Mouse (Mus musculus) C2C12 (cell line): Measurements from ENCODE around the gene Zfp638. TPM values are rescaled to one million over a fixed set of nuclear protein-coding genes. Genes with fewer than 3 reads are reported as not detected.
"Not testable (repeated sequence)": the region's sequence is repeated elsewhere in the genome, so short reads cannot be mapped to it uniquely, and the experiment has no call there.

ENCODE experiments used
- H3K27me3 ChIP-seq: one replicate; pipeline ENCODE4 v1.6.1; 2011; ENCODE audit not compliant: control insufficient read depth, insufficient read depth, insufficient read length
- H3K36me3 ChIP-seq: one replicate; pipeline ENCODE4 v1.6.1; 2011; ENCODE audit not compliant: control insufficient read depth, insufficient read depth
- H3K4me3 ChIP-seq: one replicate; pipeline ENCODE4 v1.5.1; 2011; ENCODE audit warnings: mild to moderate bottlenecking, control low read depth; ENCODE audit not compliant: poor library complexity, insufficient read depth, severe bottlenecking
- H3K79me2 ChIP-seq: one replicate; pipeline ENCODE4 v1.6.1; 2011; ENCODE audit not compliant: control insufficient read depth, insufficient read depth
- H3K79me3 ChIP-seq: one replicate; pipeline ENCODE4 v1.6.1; 2011; ENCODE audit warnings: low read depth, control low read depth
- H3ac ChIP-seq: one replicate; pipeline ENCODE3; 2011; ENCODE audit warnings: low read depth; ENCODE audit not compliant: control insufficient read depth, insufficient read length
- CEBPB ChIP-seq: IDR thresholded peaks from one replicate; pipeline ENCODE4 v1.6.1; 2011; ENCODE audit warnings: low read depth, mild to moderate bottlenecking, control low read depth, moderate library complexity
- CTCF ChIP-seq: IDR thresholded peaks from one replicate; pipeline ENCODE4 v1.5.1; 2011; ENCODE audit not compliant: control insufficient read depth, insufficient read depth, insufficient read length
- FOSL1 ChIP-seq: IDR thresholded peaks from one replicate; pipeline ENCODE4 v1.8.0; 2011; ENCODE audit warnings: mild to moderate bottlenecking, low read length; ENCODE audit not compliant: poor library complexity, insufficient read depth, severe bottlenecking
- MAX ChIP-seq: IDR thresholded peaks from one replicate; pipeline ENCODE4 v1.6.1; 2011; ENCODE audit warnings: mild to moderate bottlenecking, control low read depth
- MYOD1 ChIP-seq: IDR thresholded peaks from one replicate; pipeline ENCODE4 v1.6.1; 2011; ENCODE audit warnings: low read depth; ENCODE audit not compliant: control insufficient read depth, insufficient read length
- MYOG ChIP-seq: IDR thresholded peaks from one replicate; pipeline ENCODE4 v1.6.1; 2011; ENCODE audit not compliant: control insufficient read depth, insufficient read length; ENCODE audit errors: extremely low read depth
- USF1 ChIP-seq: IDR thresholded peaks from one replicate; pipeline ENCODE4 v1.6.1; 2011; ENCODE audit warnings: low read depth, mild to moderate bottlenecking, control low read depth, moderate library complexity
- polyA plus RNA-seq: library from polyadenylated mRNA; unstranded; fragments of >200 nt; fragmentation: generic; extraction: Trizol; gene quantifications from one replicate; pipeline ENCODE4 v1.2.1, GENCODE M21; 2012; ENCODE audit warnings: missing spikeins

Zfp638 gene
- polyA plus RNA-seq, 1 experiment, result 7.0 TPM

- no peak overlapping the region for H3K4me3 ChIP-seq
- no peak overlapping the region for H3ac ChIP-seq
- no peaks in the 10 kb centered on the region for H3K27me3 ChIP-seq
- H3K79me2 ChIP-seq, result no peaks in the 10 kb centered on the region
- no peaks in the 10 kb centered on the region for H3K36me3 ChIP-seq
- TF ChIP-seq CEBPB (no peak), MYOG (no peak), MYOD1 (no peak), USF1 (no peak), FOSL1 (no peak), MAX (no peak), CTCF (no peak)
- H3K79me3 ChIP-seq, result no peaks in the 10 kb centered on the region
Observed at GRCm38 (mm10) chr6:84028791-84029190, 161.9 kb downstream of the Zfp638 start.

GRCm38 (mm10) chr6:84029775-84030174, 162.9 kb downstream of the Zfp638 start:
- H3K4me3 ChIP-seq, result no peak overlapping the region
- H3K36me3 ChIP-seq, result no peaks in the 10 kb centered on the region
- H3K79me2 ChIP-seq, result no peaks in the 10 kb centered on the region
- H3K79me3 ChIP-seq, result no peaks in the 10 kb centered on the region
- H3ac ChIP-seq, result no peak overlapping the region
- no peak for TF ChIP-seq MYOD1
- no peak for TF ChIP-seq MAX
- no peak for TF ChIP-seq MYOG
- TF ChIP-seq CTCF, result no peak
- no peak for TF ChIP-seq CEBPB
- TF ChIP-seq FOSL1, result no peak
- no peak for TF ChIP-seq USF1
- H3K27me3 ChIP-seq, result no peaks in the 10 kb centered on the region

- H3K27me3 ChIP-seq, H3K36me3 ChIP-seq: not testable (repeated sequence)
Observed at GRCm38 (mm10) chr6:84032516-84032915, 165.6 kb downstream of the Zfp638 start.

More at GRCm38 (mm10) chr6:84032516-84032915, 165.6 kb downstream of the Zfp638 start:
- not testable (repeated sequence) for H3K79me3 ChIP-seq, H3K4me3 ChIP-seq, H3ac ChIP-seq, H3K79me2 ChIP-seq

Other genes with a start within 250 kb of the Zfp638 start
- gene Clec4f, start 210.9 kb upstream of the Zfp638 start, polyA plus RNA-seq, result not detected
- gene Cd207, start 189.3 kb upstream of the Zfp638 start, polyA plus RNA-seq, result not detected
- 1.1 TPM for gene Vax2, start 155.8 kb upstream of the Zfp638 start, polyA plus RNA-seq
- not detected for gene Atp6v1b1, start 124.1 kb upstream of the Zfp638 start, polyA plus RNA-seq
- 0.04 TPM for gene Ankrd53, start 104.5 kb upstream of the Zfp638 start, polyA plus RNA-seq
- 82.0 TPM for gene Tex261, start 91.3 kb upstream of the Zfp638 start, polyA plus RNA-seq
- 37.3 TPM for gene Nagk, start 72.1 kb upstream of the Zfp638 start, polyA plus RNA-seq
- gene Paip2b, start 35.4 kb upstream of the Zfp638 start, polyA plus RNA-seq, result 12.6 TPM
- gene Dysf, start 141.5 kb downstream of the Zfp638 start, polyA plus RNA-seq, result 1.9 TPM